Mouse (Mus musculus) ovary, adult 18-20 months (tissue): ENCODE results near the gene Borcs7.
"Not testable (repeated sequence)": the region's sequence is repeated elsewhere in the genome, so short reads cannot be mapped to it uniquely, and the experiment has no call there.

Experiments used
- DNase-seq: peaks from one replicate; pipeline ENCODE4 v3.0.0; 2022; ENCODE audit warnings: low spot score, mixed read lengths

Borcs7 gene

GRCm38 (mm10) chr19:46714234-46714633 lies 24.5 kb downstream of the Borcs7 start:
- no peak for DNase-seq

- no peak for DNase-seq
Observed at GRCm38 (mm10) chr19:46715016-46715415, 25.3 kb downstream of the Borcs7 start.

- DNase-seq = no peak
Observed at GRCm38 (mm10) chr19:46718150-46718549, 28.4 kb downstream of the Borcs7 start.

GRCm38 (mm10) chr19:46724411-46724810 lies 34.7 kb downstream of the Borcs7 start:
- DNase-seq = no peak

- no peak for DNase-seq
Observed at GRCm38 (mm10) chr19:46726142-46726541, 36.4 kb downstream of the Borcs7 start.

- no peak for DNase-seq
Observed at GRCm38 (mm10) chr19:46727140-46727736, 37.5 kb downstream of the Borcs7 start.

- DNase-seq = no peak
Observed at GRCm38 (mm10) chr19:46727945-46728540, 38.3 kb downstream of the Borcs7 start.

- no peak for DNase-seq
Observed at GRCm38 (mm10) chr19:46728909-46729308, 39.2 kb downstream of the Borcs7 start.

GRCm38 (mm10) chr19:46731351-46731750 lies 41.6 kb downstream of the Borcs7 start:
- no peak for DNase-seq

- DNase-seq = not testable (repeated sequence)
Observed at GRCm38 (mm10) chr19:46732673-46733072, 43.0 kb downstream of the Borcs7 start.

GRCm38 (mm10) chr19:46733626-46734025 lies 43.9 kb downstream of the Borcs7 start:
- no peak for DNase-seq

GRCm38 (mm10) chr19:46735241-46735640 lies 45.5 kb downstream of the Borcs7 start:
- DNase-seq = no peak

- no peak for DNase-seq
Observed at GRCm38 (mm10) chr19:46737106-46737505, 47.4 kb downstream of the Borcs7 start.

GRCm38 (mm10) chr19:46740341-46741008 lies 50.8 kb downstream of the Borcs7 start:
- no peak for DNase-seq

- DNase-seq = no peak
Observed at GRCm38 (mm10) chr19:46741574-46741973, 51.9 kb downstream of the Borcs7 start.

GRCm38 (mm10) chr19:46744681-46745080 lies 55.0 kb downstream of the Borcs7 start:
- no peak for DNase-seq

- DNase-seq = no peak
Observed at GRCm38 (mm10) chr19:46747799-46748198, 58.1 kb downstream of the Borcs7 start.

- no peak for DNase-seq
Observed at GRCm38 (mm10) chr19:46752235-46752634, 62.5 kb downstream of the Borcs7 start.
